Mouse (Mus musculus) thymus, adult 2 months (tissue): ENCODE results near the gene Igfbpl1. TPM values are rescaled to one million over a fixed set of nuclear protein-coding genes. Genes with fewer than 3 reads are reported as not detected.
A peak's percentile ranks its signal among the peaks of the same experiment; 100 is the strongest.

ENCODE experiments used
- DNase-seq: peaks from one replicate; pipeline ENCODE4 v3.0.0; 2021
- H3K27ac ChIP-seq: fragments of 200-500 bp; 2 replicates; pipeline ENCODE4 v1.5.1; 2012; ENCODE audit warnings: low read length, control low read depth; ENCODE audit not compliant: control insufficient read depth, insufficient read depth
- H3K27me3 ChIP-seq: fragments of 200-500 bp; 2 replicates; pipeline ENCODE4 v1.6.1; 2012; ENCODE audit warnings: mild to moderate bottlenecking, low read length, moderate library complexity, mixed read lengths; ENCODE audit not compliant: control insufficient read depth, insufficient read depth
- H3K36me3 ChIP-seq: fragments of 200-500 bp; 2 replicates; pipeline ENCODE4 v1.6.1; 2012; ENCODE audit warnings: mild to moderate bottlenecking, low read length, moderate library complexity; ENCODE audit not compliant: control insufficient read depth, insufficient read depth
- H3K4me1 ChIP-seq: fragments of 200-500 bp; replicated peaks from 2 replicates; pipeline ENCODE4 v1.6.1; 2012; ENCODE audit warnings: low read length; ENCODE audit not compliant: control insufficient read depth, insufficient read depth
- H3K4me3 ChIP-seq: fragments of 200-500 bp; 2 replicates; pipeline ENCODE4 v1.5.1; 2012; ENCODE audit warnings: mild to moderate bottlenecking, low read length, control low read depth, moderate library complexity; ENCODE audit not compliant: control insufficient read depth, insufficient read depth
- CTCF ChIP-seq: fragments of 200-500 bp; IDR thresholded peaks from 2 replicates; pipeline ENCODE4 v1.5.1; 2012; ENCODE audit warnings: mild to moderate bottlenecking, control low read depth, low read length, moderate library complexity, borderline replicate concordance; ENCODE audit not compliant: control insufficient read depth, poor library complexity, insufficient read depth; ENCODE audit errors: extremely low read depth
- POLR2A ChIP-seq: fragments of 200-500 bp; IDR thresholded peaks from 2 replicates; pipeline ENCODE4 v1.6.1; 2012; ENCODE audit warnings: mild to moderate bottlenecking, low read length, control low read depth, moderate library complexity; ENCODE audit not compliant: control insufficient read depth, poor library complexity, insufficient read depth; ENCODE audit errors: extremely low read depth
- WGBS: fragments of 180-500 bp; shearing (Covaris S2); methylation state at CpG from one replicate; pipeline ENCODE4 v1.1.7; 2018; 5-methylcytosine and 5-hydroxymethylcytosine counted together
- polyA plus RNA-seq: library from polyadenylated mRNA; depleted of rRNA; stranded (reverse); fragments of >200 nt; gene quantifications from 2 replicates; pipeline ENCODE4 v1.2.3, GENCODE M21; 2012; rRNA removed

Gene Igfbpl1
- polyA plus RNA-seq, 1 experiment = 0.27 TPM

DNA sequence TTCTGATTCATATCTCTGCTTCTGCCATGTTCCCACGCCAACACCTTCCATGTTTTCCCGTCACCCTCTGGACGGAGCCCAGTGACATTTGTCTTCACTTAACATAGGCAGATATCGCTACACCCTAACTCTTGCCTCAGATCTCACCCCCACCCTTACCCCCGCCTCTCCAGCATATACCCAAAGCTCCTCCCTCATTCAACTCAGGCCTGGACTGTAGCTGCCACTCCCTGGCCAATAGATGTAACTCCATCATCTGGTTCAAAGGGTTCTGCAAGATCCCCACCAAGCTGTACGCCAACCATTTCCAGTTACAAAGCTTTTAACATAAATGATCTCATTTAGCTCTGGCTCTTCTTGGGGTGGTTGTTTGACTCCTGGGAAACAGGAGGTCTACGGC is 59.9 kb downstream of the Igfbpl1 start:
- 93% methylated on average over 7 of the region's 7 CpGs for WGBS
- Histone ChIP-seq H3K27ac (no peak overlapping the region), H3K36me3 (no peaks in the 10 kb centered on the region), H3K4me3 (no peak overlapping the region), H3K27me3 (no peaks in the 10 kb centered on the region; the same call in 1 of the 2 replicates), H3K4me1 (peaks cover 36% of the 10 kb centered on the region)
- no peak for TF ChIP-seq CTCF
- no peak for TF ChIP-seq POLR2A
- no peak for DNase-seq

DNA sequence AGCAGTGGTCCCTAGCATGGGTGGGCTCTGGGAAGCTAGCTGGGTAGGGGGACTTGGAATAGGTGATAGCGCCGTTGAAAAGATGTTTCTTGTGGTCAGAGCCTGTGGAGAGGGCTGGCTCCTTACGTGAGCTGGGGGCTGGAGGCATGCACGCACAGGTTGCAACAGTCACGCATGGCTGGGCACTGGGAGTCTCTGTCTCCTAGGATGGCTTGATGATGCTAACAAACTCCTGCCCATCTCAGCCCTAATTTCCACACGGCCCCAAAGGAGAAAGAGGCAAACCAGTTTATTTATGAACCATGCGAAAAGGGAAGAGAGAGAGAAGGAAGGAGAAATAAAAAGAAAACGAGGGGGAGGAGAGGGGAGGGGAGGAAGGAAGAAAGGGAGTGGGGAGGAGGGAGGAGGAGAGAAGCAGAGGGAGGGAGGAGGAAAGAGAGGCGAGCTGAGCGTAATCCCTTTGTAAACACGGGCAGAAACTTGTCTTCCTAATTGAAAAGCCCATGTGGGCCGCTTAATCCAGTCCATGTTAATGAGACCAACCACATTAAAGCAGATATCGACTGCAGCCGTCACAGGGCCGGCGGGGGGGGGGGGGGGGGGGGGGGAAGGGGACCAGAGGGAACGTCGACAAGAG is 61.0 kb downstream of the Igfbpl1 start:
- Histone ChIP-seq H3K4me1 (peaks cover 36% of the 10 kb centered on the region), H3K27ac (no peak overlapping the region), H3K27me3 (no peaks in the 10 kb centered on the region), H3K36me3 (no peaks in the 10 kb centered on the region), H3K4me3 (no peak overlapping the region)
- 6% methylated on average over 18 of the region's 18 CpGs for WGBS
- TF ChIP-seq CTCF = no peak
- no peak for TF ChIP-seq POLR2A
- no peak for DNase-seq

DNA sequence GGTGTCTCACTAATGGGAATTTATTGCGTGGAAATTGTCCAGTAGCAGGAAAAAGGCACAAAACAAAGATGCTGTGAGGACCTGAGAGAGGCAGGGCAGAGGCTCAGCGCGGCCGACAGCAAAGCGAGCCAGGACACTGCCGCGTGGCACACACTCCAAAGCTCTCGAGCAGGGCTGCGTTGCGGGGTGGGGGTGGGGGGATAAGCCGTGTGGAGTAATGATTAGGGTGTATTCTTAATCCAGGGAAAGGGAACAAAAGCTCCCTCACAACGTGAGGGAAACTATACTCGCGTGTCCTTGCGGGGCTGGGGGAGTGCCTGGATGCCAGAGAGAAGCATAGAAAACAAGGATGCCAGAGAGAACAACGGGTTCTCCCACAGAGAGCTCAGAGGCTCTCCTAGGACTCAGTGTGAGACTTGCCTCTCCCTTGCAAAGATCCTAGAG is 61.6 kb downstream of the Igfbpl1 start:
- peaks cover 36% of the 10 kb centered on the region for H3K4me1 ChIP-seq
- TF ChIP-seq POLR2A = no peak
- TF ChIP-seq CTCF = no peak
- no peak overlapping the region for H3K27ac ChIP-seq
- WGBS = 65% methylated on average over 16 of the region's 16 CpGs
- H3K27me3 ChIP-seq = no peaks in the 10 kb centered on the region
- H3K4me3 ChIP-seq = no peak overlapping the region
- no peaks in the 10 kb centered on the region for H3K36me3 ChIP-seq
- no peak for DNase-seq

DNA sequence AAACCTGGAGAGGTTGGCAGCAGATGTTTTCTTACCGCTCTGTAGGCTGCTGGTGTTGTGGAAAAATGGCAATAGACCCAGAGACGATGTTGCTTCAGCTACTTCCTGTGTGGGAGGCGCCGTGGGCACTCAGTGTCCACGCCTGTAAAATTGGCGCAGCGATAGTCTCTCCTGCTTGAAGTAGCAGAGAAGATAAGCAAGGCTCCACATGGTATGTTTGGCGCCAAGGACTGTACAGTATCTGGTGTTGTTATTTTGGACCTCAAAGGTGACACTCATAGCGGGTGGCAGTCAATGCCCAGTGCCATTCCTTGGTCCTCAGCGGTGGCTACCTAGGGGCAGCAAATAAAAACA is 62.6 kb downstream of the Igfbpl1 start:
- Histone ChIP-seq H3K27me3 (no peaks in the 10 kb centered on the region), H3K27ac (no peak overlapping the region), H3K4me1 (peaks cover 37% of the 10 kb centered on the region), H3K4me3 (peak overlapping the region; percentile 28), H3K36me3 (no peaks in the 10 kb centered on the region)
- DNase-seq = peak; percentile 9
- no peak for TF ChIP-seq POLR2A
- TF ChIP-seq CTCF = no peak
- WGBS = 34% methylated on average over 10 of the region's 10 CpGs

DNA sequence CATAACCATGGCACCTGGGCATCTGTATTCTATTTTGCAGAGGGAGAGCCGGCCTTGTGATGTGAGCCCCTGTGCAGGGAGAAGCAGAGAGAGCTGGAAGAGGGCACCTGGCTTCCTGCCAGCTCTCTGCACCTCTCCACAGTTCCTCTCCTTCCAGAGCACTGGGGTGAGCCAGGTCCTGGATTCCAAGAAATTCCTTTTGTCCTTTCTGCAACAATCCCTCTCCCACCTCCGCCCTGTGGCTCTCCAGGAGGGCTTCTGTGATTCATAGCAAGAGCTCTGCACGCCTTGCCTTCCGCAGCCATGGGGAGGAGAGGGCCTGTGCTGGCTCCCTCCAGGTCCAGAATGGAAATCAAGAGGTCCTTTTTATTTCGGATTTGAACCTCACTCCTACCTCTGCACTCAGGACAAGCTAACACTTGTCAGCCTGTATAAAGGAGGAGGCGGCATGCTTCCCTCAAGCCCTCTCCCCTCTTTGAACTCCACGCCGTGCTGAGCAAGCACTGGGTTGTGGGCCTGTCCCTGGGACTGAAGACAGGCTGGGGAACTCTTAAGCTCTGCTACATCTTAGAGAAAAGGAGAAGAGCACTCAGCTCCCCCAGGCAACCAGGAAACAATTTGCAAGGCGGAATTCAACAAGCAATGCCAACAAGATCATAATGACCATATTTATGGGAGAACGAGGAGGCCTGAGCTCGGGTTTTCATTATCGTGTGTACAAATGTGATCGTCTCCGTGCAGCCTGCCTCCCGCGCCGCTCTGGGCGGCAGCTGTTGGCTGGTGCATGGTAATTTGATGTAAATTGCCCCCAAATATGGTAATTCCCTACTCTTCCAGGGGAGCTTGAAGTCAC is 63.2 kb downstream of the Igfbpl1 start:
- H3K36me3 ChIP-seq = no peaks in the 10 kb centered on the region
- peaks cover 40% of the 10 kb centered on the region for H3K4me1 ChIP-seq
- no peak for DNase-seq
- no peak overlapping the region for H3K27ac ChIP-seq
- H3K4me3 ChIP-seq = peak overlapping the region; percentile 28
- no peak for TF ChIP-seq POLR2A
- TF ChIP-seq CTCF = no peak
- H3K27me3 ChIP-seq = no peaks in the 10 kb centered on the region
- WGBS = 40% methylated on average over 18 of the region's 18 CpGs

DNA sequence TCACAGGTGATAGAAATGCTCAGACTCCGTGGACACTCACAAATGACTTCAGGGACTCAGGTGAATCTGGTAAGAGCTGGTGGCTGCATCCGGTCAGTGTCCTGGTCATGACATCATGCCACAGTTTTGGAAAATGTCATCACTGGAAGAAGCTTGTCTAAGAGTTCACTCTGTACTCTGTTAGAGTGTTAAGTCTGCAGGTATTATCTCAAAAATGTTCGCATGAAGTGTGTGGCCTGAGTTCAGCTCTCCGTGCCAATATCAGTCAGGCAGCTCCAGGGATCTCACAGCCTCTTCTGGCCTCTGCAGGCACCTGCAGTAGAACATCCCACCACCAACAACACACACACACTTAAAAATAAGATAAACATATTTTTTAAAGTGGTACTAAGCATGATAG is 64.1 kb downstream of the Igfbpl1 start:
- H3K36me3 ChIP-seq = no peaks in the 10 kb centered on the region
- peaks cover 33% of the 10 kb centered on the region for H3K4me1 ChIP-seq
- no peak for DNase-seq
- H3K4me3 ChIP-seq = no peak overlapping the region
- WGBS = 96% methylated on average over 4 of the region's 4 CpGs
- no peaks in the 10 kb centered on the region for H3K27me3 ChIP-seq
- no peak for TF ChIP-seq POLR2A
- TF ChIP-seq CTCF = no peak
- H3K27ac ChIP-seq = no peak overlapping the region

Other genes with a start within 250 kb of the Igfbpl1 start
- gene Aldh1b1, start 27.9 kb downstream of the Igfbpl1 start, polyA plus RNA-seq = 9.6 and 11.1 TPM in 2 replicates
- 1.3 and 1.7 TPM in 2 replicates for gene Stra6l, start 21.7 kb upstream of the Igfbpl1 start, polyA plus RNA-seq
- gene Ccdc180, start 63.4 kb upstream of the Igfbpl1 start, polyA plus RNA-seq = 0.05 TPM in 1 of 2 replicates, not detected in the other
- 4.3 and 5.0 TPM in 2 replicates for gene Tdrd7, start 138.4 kb upstream of the Igfbpl1 start, polyA plus RNA-seq
- gene Tmod1, start 212.0 kb upstream of the Igfbpl1 start, polyA plus RNA-seq = 0.92 and 3.6 TPM in 2 replicates